Comparison of ENCODE assay signal across 19 mouse cellular contexts in the genomic region with DNA sequence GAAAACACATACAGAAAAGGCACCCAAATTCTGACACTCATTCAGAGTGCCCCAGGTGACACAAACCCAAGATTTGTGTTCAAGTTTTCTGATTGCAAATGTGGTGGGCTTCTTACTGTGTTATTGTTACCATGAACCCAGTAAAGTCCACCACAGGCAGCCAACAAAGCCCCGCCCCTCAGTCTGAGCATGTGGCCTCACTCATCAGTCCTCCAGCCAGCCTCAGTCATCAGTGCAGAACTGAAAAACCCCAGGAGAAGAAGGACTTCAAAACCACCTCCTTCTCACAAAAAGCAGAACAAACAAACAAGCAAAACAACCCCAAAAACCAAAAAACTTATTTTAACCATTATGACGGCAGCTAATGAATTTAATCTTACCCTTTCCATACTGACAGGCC. TPM values are rescaled to one million over a fixed set of nuclear protein-coding genes. Genes with fewer than 3 reads are reported as not detected.
"Had no signal": no experiment of that assay in that cellular context is flagged by ENCODE, and none has a peak within 500 bp of the region (broad histone marks: within the 10 kb centered on the region; RNA-seq: fewer than 3 reads in every experiment).

No protein-coding gene starts in this region.

- H3K9me3 ChIP-seq: midbrain, embryonic 13.5 days; neural tube, embryonic 12.5 days; neural tube, embryonic 15.5 days had no signal

- H3K27me3 ChIP-seq: midbrain, embryonic 13.5 days; neural tube, embryonic 12.5 days; neural tube, embryonic 15.5 days had no signal

- H3K4me3 ChIP-seq: left cerebral cortex, adult 2 months; midbrain, embryonic 13.5 days; neural tube, embryonic 12.5 days; neural tube, embryonic 15.5 days had no signal

- H3K4me2 ChIP-seq: midbrain, embryonic 13.5 days; neural tube, embryonic 12.5 days; neural tube, embryonic 15.5 days had no signal

- H3K36me3 ChIP-seq: neural tube, embryonic 12.5 days; neural tube, embryonic 15.5 days had no signal

- ATAC-seq: liver, postnatal 0 days; midbrain, embryonic 13.5 days had no signal

- H3K27ac ChIP-seq: left cerebral cortex, adult 2 months; liver, embryonic 14.5 days; macrophage; midbrain, embryonic 13.5 days; neural tube, embryonic 12.5 days; neural tube, embryonic 15.5 days; stomach, postnatal 0 days had no signal

- H3K4me1 ChIP-seq: neural tube, embryonic 12.5 days had no signal

- DNase-seq: kidney, adult 18-20 months; kidney, adult 9 months; kidney, postnatal 14 days; layer of hippocampus, postnatal 36 days; liver, postnatal 0 days; right cerebral cortex, adult 18-20 months; right cerebral cortex, postnatal 14 days; right cerebral cortex, postnatal 4 days; thymus, adult 2 months; thymus, postnatal 25 days had no signal

- H3K9ac ChIP-seq: liver, embryonic 14.5 days; liver, postnatal 0 days; lung, embryonic 14.5 days; midbrain, embryonic 13.5 days; neural tube, embryonic 12.5 days; neural tube, embryonic 15.5 days had no signal

RNA-seq across cellular contexts. Expression of a gene that starts 18.5 kb away (rescaled TPM):
- polyA plus RNA-seq: liver, adult 2 months; macrophage had no signal
